Mouse (Mus musculus): Measurements from ENCODE around the gene Cfap300. TPM values are rescaled to one million over a fixed set of nuclear protein-coding genes. Genes with fewer than 3 reads are reported as not detected.

The Cfap300 gene
- polyA plus RNA-seq, 1 experiment from 2014 or later = 5.5 TPM

DNA sequence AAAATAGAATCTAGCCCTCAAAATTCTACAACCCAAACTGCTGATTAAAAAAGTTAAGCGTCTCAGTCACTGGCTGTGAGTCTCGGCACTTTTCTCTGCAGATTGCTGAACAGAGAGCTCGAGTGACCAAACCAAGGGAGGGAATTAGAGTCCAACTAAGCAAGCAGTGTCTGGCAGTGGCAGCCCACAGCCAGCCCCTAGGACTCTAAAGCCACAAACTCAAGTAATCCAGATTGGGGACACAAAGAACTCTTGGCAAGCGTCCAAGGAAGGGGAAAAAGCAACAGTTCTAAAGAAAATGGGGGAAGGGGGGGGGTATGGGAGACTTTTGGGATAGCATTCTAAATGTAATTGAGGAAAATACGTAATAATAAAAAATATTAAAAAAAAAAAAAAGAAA lies 48.3 kb downstream of the Cfap300 start:
- Histone ChIP-seq H3K9me3 (replicated peaks; ENCODE audit: control insufficient read depth, low read length) (no peaks in the 10 kb centered on the region), H3K27me3 (ENCODE audit: control insufficient read depth, insufficient read depth, low read length) (no peaks in the 10 kb centered on the region), H3K4me1 (ENCODE audit: control insufficient read depth, insufficient read depth, low read length) (peaks cover 35% of the 10 kb centered on the region), H3K4me3 (ENCODE audit: low read length) (no peak overlapping the region), H3K27ac (ENCODE audit: low read length) (no peak overlapping the region), H3K4me2 (ENCODE audit: low read depth, low read length) (no peak overlapping the region), H3K36me3 (ENCODE audit: control insufficient read depth, insufficient read depth) (peaks cover 11% of the 10 kb centered on the region; the same call in 1 of the 2 replicates), H3K9ac (ENCODE audit: low read length) (no peak overlapping the region)
- no peak for ATAC-seq (replicated peaks; ENCODE audit: extremely low read depth, insufficient read depth, low FRiP score)
- 52% methylated on average over 5 of the region's 5 CpGs for WGBS

- H3K9ac ChIP-seq (ENCODE audit: low read length) = no peak overlapping the region
- no peaks in the 10 kb centered on the region for H3K9me3 ChIP-seq (replicated peaks; ENCODE audit: control insufficient read depth, low read length)
- ATAC-seq (replicated peaks; ENCODE audit: extremely low read depth, insufficient read depth, low FRiP score) = no peak
- H3K36me3 ChIP-seq (ENCODE audit: control insufficient read depth, insufficient read depth) = 0 out of 2 replicates have a peak, but pooled peaks cover 10% of the 10 kb centered on the region
- WGBS = 35% methylated on average over 3 of the region's 3 CpGs
- H3K4me1 ChIP-seq (ENCODE audit: control insufficient read depth, insufficient read depth, low read length) = peaks cover 39% of the 10 kb centered on the region
- H3K4me2 ChIP-seq (ENCODE audit: low read depth, low read length) = no peak overlapping the region
- no peak overlapping the region for H3K4me3 ChIP-seq (ENCODE audit: low read length)
- H3K27ac ChIP-seq (ENCODE audit: low read length) = peak overlapping the region; percentile 50
- H3K27me3 ChIP-seq (ENCODE audit: control insufficient read depth, insufficient read depth, low read length) = no peaks in the 10 kb centered on the region
Observed at GRCm38 (mm10) chr9:7992651-7993050, 50.0 kb downstream of the Cfap300 start.

DNA sequence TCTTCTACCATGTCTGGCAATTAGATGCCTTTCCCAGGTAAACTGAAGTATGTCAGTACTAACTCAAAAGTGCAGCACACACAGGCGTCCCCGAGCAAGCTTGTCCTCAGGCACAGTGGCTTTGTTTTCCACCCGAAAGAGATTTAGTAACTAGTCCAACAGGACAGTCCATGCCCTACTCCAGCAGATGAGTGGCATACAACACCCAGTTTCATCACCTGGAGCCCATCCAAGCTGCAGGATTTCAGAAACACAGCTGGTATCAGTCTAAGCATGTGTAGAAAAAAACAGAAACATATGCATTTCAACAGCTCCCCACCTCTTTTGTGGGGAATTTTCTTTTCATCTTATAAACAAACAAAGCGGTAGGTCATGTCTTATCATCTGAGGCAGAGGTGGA lies 51.7 kb downstream of the Cfap300 start:
- Histone ChIP-seq H3K9ac (ENCODE audit: low read length) (no peak overlapping the region), H3K27ac (ENCODE audit: low read length) (peak overlapping the region; percentile 1; the same call in 1 of the 2 replicates), H3K36me3 (ENCODE audit: control insufficient read depth, insufficient read depth) (peaks cover 14% of the 10 kb centered on the region; the same call in 1 of the 2 replicates), H3K4me3 (ENCODE audit: low read length) (no peak overlapping the region), H3K4me2 (ENCODE audit: low read depth, low read length) (no peak overlapping the region), H3K9me3 (replicated peaks; ENCODE audit: control insufficient read depth, low read length) (no peaks in the 10 kb centered on the region), H3K4me1 (ENCODE audit: control insufficient read depth, insufficient read depth, low read length) (peaks cover 38% of the 10 kb centered on the region), H3K27me3 (ENCODE audit: control insufficient read depth, insufficient read depth, low read length) (no peaks in the 10 kb centered on the region)
- no peak for ATAC-seq (replicated peaks; ENCODE audit: extremely low read depth, insufficient read depth, low FRiP score)
- WGBS = 47% methylated on average over 4 of the region's 4 CpGs

GRCm38 (mm10) chr9:7987119-7987518 lies 55.5 kb downstream of the Cfap300 start:
- H3K27me3 ChIP-seq (ENCODE audit: control insufficient read depth, insufficient read depth, low read length) = no peaks in the 10 kb centered on the region
- ATAC-seq (replicated peaks; ENCODE audit: extremely low read depth, insufficient read depth, low FRiP score) = no peak
- no peak overlapping the region for H3K27ac ChIP-seq (ENCODE audit: low read length)
- no peak overlapping the region for H3K4me3 ChIP-seq (ENCODE audit: low read length)
- H3K4me2 ChIP-seq (ENCODE audit: low read depth, low read length) = no peak overlapping the region
- 80% methylated on average over 5 of the region's 5 CpGs for WGBS
- H3K9ac ChIP-seq (ENCODE audit: low read length) = no peak overlapping the region
- peaks cover 36% of the 10 kb centered on the region for H3K4me1 ChIP-seq (ENCODE audit: control insufficient read depth, insufficient read depth, low read length)
- H3K36me3 ChIP-seq (ENCODE audit: control insufficient read depth, insufficient read depth) = peaks cover 11% of the 10 kb centered on the region; the same call in 1 of the 2 replicates
- H3K9me3 ChIP-seq (replicated peaks; ENCODE audit: control insufficient read depth, low read length) = no peaks in the 10 kb centered on the region

DNA sequence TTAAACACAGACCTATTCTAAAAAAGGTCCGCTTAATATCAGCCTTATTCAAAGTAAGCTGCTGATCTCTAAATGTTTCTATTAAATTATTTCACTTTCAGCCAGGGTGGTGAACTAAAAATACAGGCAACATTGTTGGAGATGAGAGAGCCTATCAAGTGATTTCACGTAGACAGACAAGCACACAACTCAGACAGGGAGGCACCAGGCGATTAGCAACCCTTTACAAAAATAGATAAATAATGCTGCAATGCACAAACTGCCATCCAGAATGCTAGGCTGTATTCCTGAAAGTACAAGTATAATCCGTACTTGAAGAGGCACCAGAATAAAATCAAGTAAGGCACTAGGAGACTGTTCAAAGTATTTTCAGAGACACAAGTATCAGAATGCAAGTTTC lies 58.3 kb downstream of the Cfap300 start:
- peak; percentile 39; the same call in 1 of the 2 replicates for ATAC-seq (replicated peaks; ENCODE audit: extremely low read depth, insufficient read depth, low FRiP score)
- Histone ChIP-seq H3K4me2 (ENCODE audit: low read depth, low read length) (peak overlapping the region; percentile 10; the same call in 1 of the 2 replicates), H3K27me3 (ENCODE audit: control insufficient read depth, insufficient read depth, low read length) (no peaks in the 10 kb centered on the region), H3K9me3 (replicated peaks; ENCODE audit: control insufficient read depth, low read length) (no peaks in the 10 kb centered on the region), H3K27ac (ENCODE audit: low read length) (peak overlapping the region; percentile 66), H3K4me3 (ENCODE audit: low read length) (no peak overlapping the region), H3K9ac (ENCODE audit: low read length) (no peak overlapping the region), H3K4me1 (ENCODE audit: control insufficient read depth, insufficient read depth, low read length) (peaks cover 43% of the 10 kb centered on the region), H3K36me3 (ENCODE audit: control insufficient read depth, insufficient read depth) (peaks cover 8% of the 10 kb centered on the region; the same call in 1 of the 2 replicates)
- 37% methylated on average over 4 of the region's 4 CpGs for WGBS

DNA sequence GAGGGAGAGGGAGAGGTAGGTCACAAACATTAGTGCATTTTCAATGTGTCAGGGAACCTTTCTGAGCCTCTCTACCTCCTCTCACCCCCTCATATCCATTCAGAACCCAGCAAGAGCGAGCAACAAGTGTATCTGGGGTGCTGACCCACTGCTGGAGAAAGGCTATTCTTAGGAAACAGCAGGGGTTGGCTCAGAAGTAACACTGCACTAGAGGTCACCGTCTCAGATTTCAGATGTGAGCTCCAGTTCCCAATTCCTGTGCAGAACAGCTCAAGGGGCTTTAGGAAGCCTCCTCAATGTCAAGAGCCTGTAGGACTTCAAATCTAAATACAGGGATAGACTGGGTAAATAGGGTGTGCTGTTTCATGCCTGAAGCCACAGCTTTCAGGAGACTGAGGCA lies 59.0 kb downstream of the Cfap300 start:
- ATAC-seq (replicated peaks; ENCODE audit: extremely low read depth, insufficient read depth, low FRiP score) = peak; percentile 43; the same call in 1 of the 2 replicates
- peaks cover 8% of the 10 kb centered on the region; the same call in 1 of the 2 replicates for H3K36me3 ChIP-seq (ENCODE audit: control insufficient read depth, insufficient read depth)
- H3K4me2 ChIP-seq (ENCODE audit: low read depth, low read length) = peak overlapping the region; percentile 11
- no peak overlapping the region for H3K4me3 ChIP-seq (ENCODE audit: low read length)
- H3K27ac ChIP-seq (ENCODE audit: low read length) = peak overlapping the region; percentile 77
- peak overlapping the region; percentile 42 for H3K9ac ChIP-seq (ENCODE audit: low read length)
- no peaks in the 10 kb centered on the region for H3K27me3 ChIP-seq (ENCODE audit: control insufficient read depth, insufficient read depth, low read length)
- H3K9me3 ChIP-seq (replicated peaks; ENCODE audit: control insufficient read depth, low read length) = no peaks in the 10 kb centered on the region
- 18% methylated on average over 2 of the region's 2 CpGs for WGBS
- H3K4me1 ChIP-seq (ENCODE audit: control insufficient read depth, insufficient read depth, low read length) = peaks cover 41% of the 10 kb centered on the region

DNA sequence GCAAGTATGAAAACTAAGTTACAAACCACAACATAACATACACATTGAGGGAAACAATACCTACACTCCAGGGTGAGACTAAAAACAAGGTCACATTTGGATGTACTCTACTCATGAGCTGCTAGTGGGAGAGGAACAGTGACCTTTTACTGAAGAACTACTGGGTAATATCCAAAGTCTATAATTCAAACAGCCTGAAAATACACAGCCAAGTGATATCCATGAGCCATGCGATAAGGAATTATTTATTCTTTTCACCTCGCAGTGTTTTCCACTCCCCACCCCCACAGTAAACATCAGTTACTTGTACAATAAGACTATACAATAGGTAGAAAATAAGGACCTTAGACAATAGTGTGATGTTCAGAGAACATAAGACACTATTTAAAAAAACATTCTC lies 62.5 kb downstream of the Cfap300 start:
- peak overlapping the region; percentile 94 for H3K27ac ChIP-seq (ENCODE audit: low read length)
- 0 out of 2 replicates have a peak, but pooled peaks cover 2% of the 10 kb centered on the region for H3K36me3 ChIP-seq (ENCODE audit: control insufficient read depth, insufficient read depth)
- no peak for ATAC-seq (replicated peaks; ENCODE audit: extremely low read depth, insufficient read depth, low FRiP score)
- no peaks in the 10 kb centered on the region for H3K27me3 ChIP-seq (ENCODE audit: control insufficient read depth, insufficient read depth, low read length)
- peaks cover 48% of the 10 kb centered on the region for H3K4me1 ChIP-seq (ENCODE audit: control insufficient read depth, insufficient read depth, low read length)
- WGBS = 51% methylated on average over 2 of the region's 2 CpGs
- H3K9ac ChIP-seq (ENCODE audit: low read length) = peak overlapping the region; percentile 3; the same call in 1 of the 2 replicates
- no peak overlapping the region for H3K4me3 ChIP-seq (ENCODE audit: low read length)
- peak overlapping the region; percentile 51 for H3K4me2 ChIP-seq (ENCODE audit: low read depth, low read length)
- no peaks in the 10 kb centered on the region for H3K9me3 ChIP-seq (replicated peaks; ENCODE audit: control insufficient read depth, low read length)

GRCm38 (mm10) chr9:7979153-7979916 lies 63.3 kb downstream of the Cfap300 start:
- H3K4me2 ChIP-seq (ENCODE audit: low read depth, low read length) = peak overlapping the region; percentile 51
- no peaks in the 10 kb centered on the region for H3K9me3 ChIP-seq (replicated peaks; ENCODE audit: control insufficient read depth, low read length)
- H3K27ac ChIP-seq (ENCODE audit: low read length) = peak overlapping the region; percentile 94
- 0 out of 2 replicates have a peak, but pooled peaks cover 2% of the 10 kb centered on the region for H3K36me3 ChIP-seq (ENCODE audit: control insufficient read depth, insufficient read depth)
- no peak overlapping the region; the same call in 1 of the 2 replicates for H3K4me3 ChIP-seq (ENCODE audit: low read length)
- no peaks in the 10 kb centered on the region for H3K27me3 ChIP-seq (ENCODE audit: control insufficient read depth, insufficient read depth, low read length)
- ATAC-seq (replicated peaks; ENCODE audit: extremely low read depth, insufficient read depth, low FRiP score) = peak; percentile 41; the same call in 1 of the 2 replicates
- 39% methylated on average over 11 of the region's 11 CpGs for WGBS
- peak overlapping the region; percentile 3; the same call in 1 of the 2 replicates for H3K9ac ChIP-seq (ENCODE audit: low read length)
- peaks cover 44% of the 10 kb centered on the region for H3K4me1 ChIP-seq (ENCODE audit: control insufficient read depth, insufficient read depth, low read length)

- 81% methylated on average over 3 of the region's 3 CpGs for WGBS
- ATAC-seq (replicated peaks; ENCODE audit: extremely low read depth, insufficient read depth, low FRiP score) = no peak
- Histone ChIP-seq H3K27me3 (ENCODE audit: control insufficient read depth, insufficient read depth, low read length) (no peaks in the 10 kb centered on the region), H3K9me3 (replicated peaks; ENCODE audit: control insufficient read depth, low read length) (no peaks in the 10 kb centered on the region), H3K36me3 (ENCODE audit: control insufficient read depth, insufficient read depth) (peaks cover 6% of the 10 kb centered on the region; the same call in 1 of the 2 replicates), H3K4me2 (ENCODE audit: low read depth, low read length) (no peak overlapping the region), H3K4me1 (ENCODE audit: control insufficient read depth, insufficient read depth, low read length) (peaks cover 42% of the 10 kb centered on the region), H3K27ac (ENCODE audit: low read length) (no peak overlapping the region), H3K4me3 (ENCODE audit: low read length) (no peak overlapping the region), H3K9ac (ENCODE audit: low read length) (no peak overlapping the region)
Observed at GRCm38 (mm10) chr9:7978502-7978901, 64.1 kb downstream of the Cfap300 start.
